Mouse (Mus musculus) lung, adult 2 months (tissue): ENCODE data around the gene Dll1.

Source experiments
- CTCF ChIP-seq: fragments of 200-500 bp; IDR thresholded peaks from 2 replicates; pipeline ENCODE4 v1.5.1; 2011; ENCODE audit warnings: mild to moderate bottlenecking, low read length, control low read depth; ENCODE audit not compliant: insufficient read depth
- POLR2A ChIP-seq: fragments of 200-500 bp; IDR thresholded peaks from 2 replicates; pipeline ENCODE4 v1.6.1; 2011; ENCODE audit warnings: low read depth, mild to moderate bottlenecking, control low read depth, low read length, borderline replicate concordance; ENCODE audit errors: extremely low read depth

- TF ChIP-seq POLR2A: no peak
- TF ChIP-seq CTCF: no peak
These were observed 3.3 kb upstream of the Dll1 start for GRCm38 (mm10) chr17:15379741-15380526.
